Mouse (Mus musculus) right cerebral cortex, postnatal 25 days (tissue): ENCODE data around the gene Mydgf.

Source experiments
- DNase-seq: peaks from one replicate; pipeline ENCODE4 v3.0.0; 2022

Gene Mydgf

GRCm38 (mm10) chr17:56183658-56184103, at the start of gene Mydgf:
Mydgf (minus strand) TSS chr17:56183920.
- peak; percentile 96 for DNase-seq

- DNase-seq: no peak
Observed at GRCm38 (mm10) chr17:56233389-56233788, 49.7 kb upstream of the Mydgf start.

DNA sequence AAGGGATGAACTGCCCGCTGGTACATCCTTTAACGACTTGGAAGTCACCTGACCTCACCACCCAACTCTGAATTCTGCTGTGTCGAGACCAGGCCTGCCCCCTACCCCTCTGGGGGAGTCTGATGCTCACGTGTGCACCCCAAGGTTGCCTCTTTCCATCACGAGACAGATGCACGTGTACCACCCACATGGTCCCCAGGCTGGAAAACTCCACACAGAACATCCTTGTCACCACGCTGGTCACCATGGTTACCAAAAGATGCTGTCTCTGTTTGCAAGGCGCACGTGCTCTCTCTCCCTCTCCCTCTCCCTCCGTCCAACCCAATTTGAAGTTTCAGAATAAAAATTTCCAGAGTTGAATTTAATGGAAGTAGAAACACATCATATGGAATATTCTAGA, 46.2 kb upstream of the Mydgf start:
- DNase-seq: peak; percentile 78

DNA sequence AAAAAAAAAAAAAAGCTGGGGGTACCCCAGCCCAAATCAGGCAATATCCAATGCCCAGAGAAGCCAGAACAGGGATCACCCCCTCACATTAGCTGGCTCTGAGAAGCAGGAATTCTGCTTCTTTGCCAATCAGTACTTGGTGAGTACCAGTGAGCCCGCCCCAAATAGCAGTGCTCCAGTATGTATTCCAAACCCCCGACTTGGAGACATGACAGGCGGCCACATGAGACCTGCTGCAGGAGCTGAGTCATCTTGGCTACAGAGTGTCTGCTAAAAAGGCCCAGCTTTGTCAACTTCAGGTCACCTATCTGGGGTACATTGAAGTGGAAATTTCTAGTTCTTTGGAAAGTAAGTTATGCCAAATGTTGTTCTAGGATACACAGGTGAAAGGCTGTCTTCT, 42.8 kb upstream of the Mydgf start:
- DNase-seq: no peak

GRCm38 (mm10) chr17:56224916-56225315, 41.2 kb upstream of the Mydgf start:
- DNase-seq: no peak

- DNase-seq: no peak
Observed at GRCm38 (mm10) chr17:56219805-56220204, 36.1 kb upstream of the Mydgf start.

GRCm38 (mm10) chr17:56219251-56219650, 35.5 kb upstream of the Mydgf start:
- DNase-seq: no peak

GRCm38 (mm10) chr17:56218377-56219191, 34.9 kb upstream of the Mydgf start, which contains the start of gene Dpp9:
Dpp9 (minus strand) TSS chr17:56218905.
- peak; percentile 90 for DNase-seq

GRCm38 (mm10) chr17:56217670-56218069, 34.0 kb upstream of the Mydgf start:
- no peak for DNase-seq

DNA sequence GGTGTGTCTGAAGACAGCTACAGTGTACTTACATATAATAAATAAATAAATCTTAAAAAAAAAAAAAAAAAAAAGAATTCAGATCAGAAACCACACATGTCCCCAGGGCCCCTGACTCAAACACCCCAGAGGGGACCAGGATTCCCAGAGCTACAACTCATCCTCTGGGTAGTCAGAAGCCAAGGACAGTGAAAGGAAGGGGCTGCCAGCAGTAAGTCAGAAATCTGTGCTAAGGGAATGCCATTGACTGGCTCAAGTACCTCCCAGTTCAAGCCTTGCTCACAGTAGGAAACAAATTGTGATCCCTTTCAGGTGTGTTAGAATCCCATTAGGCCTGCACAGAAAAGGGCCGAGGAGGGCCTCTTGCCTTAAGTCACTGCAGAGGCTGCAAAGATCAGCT, 30.5 kb upstream of the Mydgf start:
- DNase-seq: no peak

DNA sequence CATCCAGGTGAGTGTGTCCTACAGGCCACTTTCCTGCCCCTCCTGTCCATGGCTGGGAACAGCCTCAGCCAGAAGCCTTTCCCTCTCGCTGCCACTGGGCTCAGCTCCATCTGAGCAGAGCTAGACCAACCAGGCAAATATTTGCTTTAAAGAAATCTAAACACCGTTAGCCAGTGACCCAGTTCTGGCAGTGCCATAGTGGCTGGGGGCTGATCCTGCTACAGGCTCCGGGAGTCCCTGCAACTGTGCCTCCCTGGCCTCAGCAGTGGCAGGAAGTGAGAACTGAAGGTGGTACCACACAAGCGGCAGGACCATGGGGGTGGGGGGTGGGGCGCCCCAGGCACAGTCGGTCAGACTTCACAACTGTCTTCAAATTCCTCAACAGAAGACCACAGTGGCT, 29.0 kb upstream of the Mydgf start:
- DNase-seq: no peak

DNA sequence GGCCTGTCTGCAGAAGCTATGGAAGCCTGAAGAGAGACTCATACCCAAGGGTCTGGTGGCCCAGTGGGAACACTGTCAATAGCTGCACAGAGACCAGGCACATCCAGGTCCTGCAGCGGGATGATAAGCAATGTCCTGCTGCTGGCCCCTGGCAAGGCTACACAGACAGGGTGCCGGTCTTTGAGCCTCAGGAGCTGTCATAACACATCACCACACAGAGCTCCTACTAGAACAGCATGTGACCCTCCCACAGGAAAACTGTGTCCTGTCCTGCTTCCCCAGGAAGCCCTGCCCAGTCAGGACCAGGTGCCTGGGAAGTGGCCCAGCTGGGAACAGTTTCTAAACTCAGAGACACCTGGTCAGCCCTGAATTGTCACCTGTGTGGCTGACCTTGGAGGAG, 27.4 kb upstream of the Mydgf start:
- DNase-seq: no peak

- no peak for DNase-seq
Observed at GRCm38 (mm10) chr17:56208821-56209220, 25.1 kb upstream of the Mydgf start.

DNA sequence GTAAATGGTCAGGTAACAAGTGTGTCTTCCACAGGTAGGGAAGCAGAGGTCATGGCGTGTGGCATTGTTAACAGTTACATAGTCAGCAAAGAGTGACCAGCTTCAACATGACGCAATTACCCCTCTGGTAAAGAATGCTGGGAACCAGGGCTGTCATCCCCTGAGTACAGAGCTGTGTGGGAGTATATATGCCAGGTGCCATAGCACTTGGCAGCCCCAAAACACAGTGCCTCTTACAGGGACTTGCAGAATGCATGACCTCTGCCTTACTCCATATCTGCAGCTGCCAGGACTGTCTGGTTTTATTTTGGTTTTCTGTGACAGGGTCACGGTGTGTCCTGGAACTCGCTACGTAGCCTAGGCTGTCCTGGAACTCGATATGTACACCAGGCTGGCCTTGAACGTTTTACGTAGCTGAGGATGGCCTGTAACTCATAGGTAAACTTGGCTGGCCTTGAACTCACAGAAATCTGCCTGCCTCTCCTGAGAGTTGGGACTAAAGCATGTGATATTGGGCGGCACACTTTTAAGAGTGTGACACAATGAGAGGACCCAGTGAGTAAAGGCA, 24.3 kb upstream of the Mydgf start:
- DNase-seq: no peak

- no peak for DNase-seq
Observed at GRCm38 (mm10) chr17:56206986-56207674, 23.4 kb upstream of the Mydgf start.

- no peak for DNase-seq
Observed at GRCm38 (mm10) chr17:56206276-56206884, 22.7 kb upstream of the Mydgf start.

DNA sequence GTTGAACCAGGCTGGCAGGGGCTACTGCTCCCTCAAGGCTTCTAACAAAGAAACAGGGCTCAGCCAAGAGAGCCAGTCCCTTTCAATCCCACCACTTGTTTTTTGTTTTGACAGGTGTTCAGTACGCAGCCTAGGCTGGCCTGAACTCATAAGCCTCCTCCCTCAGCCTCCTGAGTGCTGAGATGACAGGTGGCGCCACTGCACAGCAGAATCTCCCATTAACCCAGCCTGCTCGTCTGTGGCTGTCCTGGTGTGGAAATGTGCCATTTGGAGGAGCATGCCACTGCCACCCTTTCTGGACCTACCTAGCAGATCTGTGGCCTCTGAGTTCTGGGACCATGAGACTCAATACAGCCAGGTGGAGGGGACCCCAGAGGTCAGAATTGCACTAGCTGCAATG, 20.0 kb upstream of the Mydgf start:
- DNase-seq: no peak

DNA sequence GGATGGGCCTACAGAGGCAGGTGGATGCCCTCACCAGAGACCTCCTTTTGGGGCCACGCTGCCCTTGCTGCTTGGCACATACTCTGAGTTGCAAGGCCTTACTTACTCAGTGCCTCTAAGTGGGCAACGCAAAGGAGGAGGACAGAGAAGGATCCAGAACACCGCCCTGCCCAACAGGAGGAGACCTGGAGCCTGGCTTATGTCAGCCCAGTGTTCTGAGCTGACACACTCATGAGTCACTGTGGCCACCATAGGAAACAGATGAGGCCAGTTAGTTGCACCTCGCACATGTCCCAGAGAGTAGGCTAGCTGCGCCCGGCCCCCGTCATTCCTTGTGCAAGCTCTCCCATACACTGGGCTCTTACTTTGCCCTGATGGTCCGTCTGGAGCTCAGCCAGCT, 18.8 kb upstream of the Mydgf start:
- no peak for DNase-seq

GRCm38 (mm10) chr17:56201642-56202041, 17.9 kb upstream of the Mydgf start:
- no peak for DNase-seq

GRCm38 (mm10) chr17:56200586-56200985, 16.9 kb upstream of the Mydgf start:
- DNase-seq: no peak

DNA sequence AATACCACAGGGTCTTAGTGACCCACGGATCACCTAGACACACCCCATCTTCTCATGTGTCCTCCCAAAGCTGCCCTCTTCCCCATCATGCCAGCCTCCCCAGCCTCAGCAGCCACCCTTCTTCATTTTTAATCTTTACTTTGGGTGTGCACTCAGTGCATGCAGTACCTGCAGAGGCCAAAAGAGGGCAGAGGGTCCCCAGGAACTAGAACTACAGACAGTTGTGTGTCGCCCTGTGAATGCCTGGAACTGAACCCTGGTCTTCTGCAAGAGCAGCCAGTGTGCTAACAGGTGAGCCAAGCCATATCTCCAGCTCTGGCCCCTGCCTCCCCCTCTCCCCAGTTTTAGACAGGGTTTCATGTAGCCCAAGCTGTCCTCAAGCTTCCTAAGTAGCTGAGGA, 13.1 kb upstream of the Mydgf start:
- DNase-seq: no peak

DNA sequence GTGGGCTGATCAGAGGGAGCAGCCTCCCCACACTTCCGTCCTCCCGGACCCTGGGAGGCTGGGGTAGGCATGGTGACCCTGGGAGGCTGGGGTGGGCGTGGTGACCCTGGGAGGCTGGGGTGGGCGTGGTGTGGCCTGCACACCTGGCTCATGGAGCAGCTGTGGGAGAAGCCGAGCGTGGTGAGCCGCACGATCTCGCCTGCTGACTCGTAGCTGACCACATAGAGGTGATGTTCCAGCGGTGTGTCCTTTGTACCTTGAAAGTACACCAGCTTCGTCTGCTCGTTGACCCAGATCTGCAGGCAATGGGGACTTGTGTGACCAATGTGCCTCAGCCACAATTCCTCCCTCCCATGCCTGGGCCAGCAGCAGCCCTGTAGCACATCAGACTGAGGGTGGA, 11.0 kb upstream of the Mydgf start:
- no peak for DNase-seq

GRCm38 (mm10) chr17:56194357-56194756, 10.6 kb upstream of the Mydgf start:
- DNase-seq: no peak

- no peak for DNase-seq
Observed at GRCm38 (mm10) chr17:56191266-56191665, 7.5 kb upstream of the Mydgf start.
